Mouse (Mus musculus) CH12F3 (cell line): ENCODE results near the gene Xpnpep1.

ENCODE experiments used
- in situ Hi-C: fragments of 300-500 bp; cut with MboI; formaldehyde crosslinking; loops from 2 replicates; pipeline ENCODE4 v1.14.3; 2020; ENCODE audit warnings: low sequenced_read_pairs

Xpnpep1 gene

GRCm38 (mm10) chr19:53040164-53041132, at the start of gene Xpnpep1:
TSS of gene Xpnpep1 (minus strand) at chr19:53040214.
- in situ Hi-C loops, result no loop called here

- in situ Hi-C loops, result no loop called here
These were observed 47.5 kb upstream of the Xpnpep1 start for GRCm38 (mm10) chr19:53087268-53088143.

GRCm38 (mm10) chr19:53086861-53087260, 46.8 kb upstream of the Xpnpep1 start:
- in situ Hi-C loops, result no loop called here

GRCm38 (mm10) chr19:53084735-53085134, 44.7 kb upstream of the Xpnpep1 start:
- in situ Hi-C loops, result no loop called here

- in situ Hi-C loops, result no loop called here
These were observed 42.8 kb upstream of the Xpnpep1 start for GRCm38 (mm10) chr19:53082862-53083261.

- in situ Hi-C loops, result no loop called here
These were observed 41.3 kb upstream of the Xpnpep1 start for GRCm38 (mm10) chr19:53081339-53081738.

GRCm38 (mm10) chr19:53080921-53081320, 40.9 kb upstream of the Xpnpep1 start:
- in situ Hi-C loops, result no loop called here

GRCm38 (mm10) chr19:53080487-53080886, 40.5 kb upstream of the Xpnpep1 start:
- in situ Hi-C loops, result no loop called here

GRCm38 (mm10) chr19:53080026-53080425, 40.0 kb upstream of the Xpnpep1 start:
- in situ Hi-C loops, result no loop called here

GRCm38 (mm10) chr19:53078271-53079085, 38.5 kb upstream of the Xpnpep1 start:
- in situ Hi-C loops, result no loop called here

GRCm38 (mm10) chr19:53077278-53077677, 37.3 kb upstream of the Xpnpep1 start:
- in situ Hi-C loops, result no loop called here

GRCm38 (mm10) chr19:53076238-53076981, 36.4 kb upstream of the Xpnpep1 start:
- in situ Hi-C loops, result no loop called here

- in situ Hi-C loops, result no loop called here
These were observed 35.9 kb upstream of the Xpnpep1 start for GRCm38 (mm10) chr19:53075896-53076237.

- in situ Hi-C loops, result no loop called here
These were observed 35.1 kb upstream of the Xpnpep1 start for GRCm38 (mm10) chr19:53074899-53075722.

- in situ Hi-C loops, result no loop called here
These were observed 33.5 kb upstream of the Xpnpep1 start for GRCm38 (mm10) chr19:53073521-53073920.

GRCm38 (mm10) chr19:53072406-53072805, 32.4 kb upstream of the Xpnpep1 start:
- in situ Hi-C loops, result no loop called here

- in situ Hi-C loops, result no loop called here
These were observed 31.6 kb upstream of the Xpnpep1 start for GRCm38 (mm10) chr19:53071651-53072050.

- in situ Hi-C loops, result no loop called here
These were observed 30.9 kb upstream of the Xpnpep1 start for GRCm38 (mm10) chr19:53070870-53071269.

- in situ Hi-C loops, result no loop called here
These were observed 29.4 kb upstream of the Xpnpep1 start for GRCm38 (mm10) chr19:53069451-53069850.
